Mouse (Mus musculus): ENCODE measurements at regions not wholly inside any gene's neighbourhood (a gene's known extent, or its start where the extent isn't known, plus 50 kb on each side); places are given as distances from the start of the nearest gene placed in this dataset.

DNA sequence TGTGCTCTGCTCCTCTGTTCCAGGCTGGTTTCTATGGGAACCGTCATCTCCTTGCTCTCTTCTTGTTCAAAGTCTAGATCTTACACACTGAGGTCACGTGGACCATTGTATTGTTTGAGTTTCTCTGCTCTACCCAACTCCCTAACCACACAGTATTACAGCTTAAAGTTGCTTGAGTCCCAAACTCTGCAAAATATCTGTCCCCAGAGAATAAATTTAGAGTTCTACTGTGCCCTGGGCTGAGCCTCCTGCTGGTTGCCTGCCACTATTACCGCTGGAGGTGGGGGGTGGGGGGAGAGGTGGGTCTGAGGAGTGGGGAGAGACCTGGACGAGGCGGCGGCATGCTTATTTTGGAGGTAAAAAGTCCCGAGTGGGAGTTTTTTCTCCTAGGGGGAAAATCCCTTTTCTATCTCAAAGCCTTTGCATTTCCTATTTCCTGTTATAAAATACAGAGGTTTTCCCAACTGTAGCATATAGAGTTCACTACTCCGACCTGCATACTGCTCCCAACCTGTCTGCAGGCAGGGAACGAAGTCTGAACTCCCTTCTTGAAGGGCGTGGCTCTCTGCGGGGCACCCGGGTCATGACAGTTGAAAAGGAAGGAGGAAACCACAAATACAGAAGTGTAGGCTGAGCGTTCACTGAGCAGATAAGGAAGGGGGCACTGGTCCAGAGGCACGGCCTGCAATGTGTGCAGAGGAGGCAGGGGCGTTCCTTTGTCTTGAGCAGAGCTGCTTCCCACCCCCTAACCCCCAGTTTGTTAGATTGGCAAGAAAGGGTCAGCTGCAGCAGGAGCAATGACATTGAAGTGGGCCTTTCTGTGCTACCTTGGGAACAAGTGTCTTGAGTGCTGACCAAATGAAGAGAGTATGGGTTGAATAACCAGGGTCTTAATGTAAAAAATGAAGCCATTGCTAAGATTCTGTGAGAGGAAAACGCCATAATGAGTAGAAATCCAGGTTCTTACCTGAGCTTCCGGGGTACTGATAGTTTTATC lies 188.7 kb downstream of the Akap7 start:
- DNase-seq = peak; percentile 30

DNA sequence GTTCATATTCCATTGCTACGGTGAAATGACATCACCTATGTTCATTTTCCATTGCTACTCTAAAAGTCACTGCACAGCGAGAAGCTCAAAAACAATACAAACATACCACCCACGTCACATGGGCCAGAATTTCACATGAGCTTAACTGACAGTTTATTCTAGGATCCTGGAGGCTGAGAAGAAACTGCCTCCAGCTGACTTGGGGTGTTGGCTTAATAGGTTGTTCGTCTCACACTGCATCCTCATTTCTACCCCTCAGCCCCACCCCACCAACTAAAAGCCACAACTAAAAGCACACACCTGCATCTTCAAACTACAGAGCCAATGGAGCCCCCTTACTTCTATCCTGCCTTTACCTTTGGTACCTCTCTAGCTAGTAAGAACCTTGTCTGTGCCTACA lies 187.0 kb upstream of the Arg1 start:
- no peak for DNase-seq

DNA sequence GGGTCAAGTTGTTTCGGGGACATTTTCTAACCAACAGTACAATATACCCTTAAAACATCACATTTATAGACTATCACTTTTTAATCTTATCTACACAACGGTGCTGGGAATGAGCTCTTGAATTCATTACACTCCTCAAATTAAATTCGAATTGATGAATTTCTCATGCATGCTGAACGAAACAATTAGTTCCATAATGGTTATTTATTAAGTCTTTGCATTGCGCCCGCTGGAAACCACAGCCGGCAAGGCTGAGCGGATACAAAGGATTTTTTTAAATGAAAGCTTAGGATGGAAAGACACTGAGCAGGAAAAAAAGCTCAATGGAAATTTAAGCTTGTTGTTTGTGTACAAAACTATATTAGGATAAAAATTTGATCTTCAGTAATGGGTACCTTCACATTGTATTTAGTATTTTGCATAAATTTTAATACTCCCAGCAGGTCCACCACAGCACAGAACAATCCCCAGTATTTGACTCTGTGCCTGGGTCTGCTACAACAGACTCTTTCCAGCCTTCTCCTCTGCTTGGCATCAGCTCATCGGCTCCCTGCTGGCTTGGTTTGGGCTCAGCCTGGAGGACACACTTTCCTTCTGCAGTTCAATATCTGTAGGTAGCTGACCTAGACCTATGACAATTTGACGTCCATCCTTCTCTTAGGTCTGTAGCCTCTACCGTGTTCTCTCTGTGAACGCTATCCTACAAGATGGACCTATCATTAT lies 185.3 kb upstream of the Arg1 start:
- DNase-seq = no peak

DNA sequence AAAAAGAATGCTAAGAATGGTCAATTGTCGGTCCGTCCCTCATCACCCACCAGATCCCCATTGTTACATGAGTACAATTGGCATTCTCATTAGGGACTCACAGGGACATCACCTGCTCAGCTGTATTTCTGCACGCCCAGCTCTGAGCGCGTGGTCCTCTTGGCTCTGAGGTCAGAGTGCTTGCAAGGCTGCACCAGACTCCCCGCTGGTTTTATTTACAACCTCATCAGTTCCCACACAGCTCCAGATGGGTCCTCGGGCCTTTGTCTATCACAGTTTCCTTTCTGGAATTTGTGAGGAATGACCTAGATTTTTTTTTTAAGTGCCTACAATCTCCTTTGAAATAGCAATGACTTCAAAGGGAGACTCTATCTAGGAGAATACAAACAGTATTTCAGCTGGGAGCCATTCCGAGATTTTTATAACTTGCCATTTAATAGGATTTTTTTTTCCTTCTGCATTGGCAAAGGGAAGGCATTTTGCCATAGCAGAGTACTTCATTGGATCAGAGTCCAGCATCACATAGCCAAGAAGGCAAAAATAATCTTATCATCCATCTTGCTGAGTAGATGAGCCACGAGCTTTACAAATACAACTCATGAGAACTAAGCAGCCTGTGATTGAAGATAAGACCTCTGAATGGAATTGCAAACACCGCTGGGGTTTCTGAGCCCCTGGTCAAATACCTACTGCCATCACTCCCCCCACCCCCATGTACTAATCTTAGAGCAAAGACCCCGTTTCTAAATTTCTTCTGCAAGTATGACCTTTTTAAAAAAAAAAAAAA lies 184.5 kb upstream of the Arg1 start:
- DNase-seq = no peak

DNA sequence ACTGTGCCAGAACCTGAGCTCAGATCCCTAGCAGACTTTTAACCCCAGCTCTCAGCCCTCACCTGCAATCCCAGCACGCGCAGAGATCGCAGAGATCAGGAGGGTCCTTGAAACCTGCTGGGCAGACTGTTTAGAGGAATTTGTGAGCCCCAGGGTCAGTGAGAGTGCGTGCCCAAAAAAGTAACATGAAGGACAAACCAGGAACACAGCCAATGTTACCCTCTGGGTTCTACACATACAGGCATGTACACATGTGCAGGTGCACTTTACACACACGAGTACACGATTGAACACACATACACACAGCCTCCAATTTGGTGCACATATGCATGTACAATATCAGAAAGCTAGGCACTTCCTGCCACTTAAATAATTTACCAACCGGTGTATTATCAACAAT lies 183.9 kb upstream of the Arg1 start:
- DNase-seq = no peak

DNA sequence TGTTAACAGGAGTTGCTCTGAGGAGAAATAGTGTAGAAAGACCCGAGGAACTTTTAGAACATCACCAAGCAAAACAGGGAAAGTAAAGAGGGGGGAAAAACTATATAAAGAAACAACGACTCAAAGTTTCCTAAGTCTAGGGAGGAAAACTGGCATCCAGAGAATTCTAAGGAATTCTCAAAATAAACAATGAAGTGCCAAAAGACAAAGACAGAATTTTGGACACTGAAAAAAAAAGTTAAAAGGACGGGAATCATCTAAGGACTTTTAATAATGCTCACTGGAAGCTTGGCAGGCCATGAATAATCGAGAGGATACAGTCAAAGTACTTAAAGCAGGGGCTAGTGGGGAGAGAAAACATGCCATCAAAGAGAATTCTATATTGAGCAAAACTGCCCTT lies 170.8 kb upstream of the Arg1 start:
- DNase-seq = no peak

DNA sequence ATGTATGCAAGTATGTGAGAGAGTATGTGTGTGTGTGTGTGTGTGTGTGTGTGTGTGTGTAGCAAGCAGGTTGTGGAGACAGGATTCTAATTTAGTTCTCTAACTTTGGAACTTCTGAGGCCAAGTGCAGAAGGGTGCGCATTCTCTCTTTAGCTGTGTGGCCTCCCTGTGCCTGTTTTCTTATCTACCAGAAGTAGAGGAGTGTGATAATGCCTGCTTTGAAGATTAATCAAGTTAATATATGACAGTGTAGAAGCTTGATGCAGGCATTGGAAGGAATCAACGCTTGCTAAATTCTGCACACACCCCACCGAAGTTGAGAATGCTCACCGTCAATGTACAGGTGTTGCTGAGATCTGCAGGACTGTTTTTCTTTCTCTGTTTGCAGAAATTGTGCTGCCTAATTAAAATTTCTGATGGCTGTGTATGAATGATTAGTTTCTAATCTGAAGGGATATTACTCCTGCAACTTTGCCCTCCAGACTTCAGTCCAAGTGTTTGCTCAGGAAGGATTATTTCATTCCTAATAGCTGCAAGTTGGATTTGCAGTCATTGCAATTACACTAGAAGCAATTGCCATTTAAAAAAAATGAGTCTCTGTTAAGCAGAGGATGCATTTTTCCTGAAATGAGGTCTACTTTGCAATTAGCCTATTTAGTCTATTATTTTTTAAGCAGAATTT lies 162.6 kb upstream of the Arg1 start:
- DNase-seq = no peak

DNA sequence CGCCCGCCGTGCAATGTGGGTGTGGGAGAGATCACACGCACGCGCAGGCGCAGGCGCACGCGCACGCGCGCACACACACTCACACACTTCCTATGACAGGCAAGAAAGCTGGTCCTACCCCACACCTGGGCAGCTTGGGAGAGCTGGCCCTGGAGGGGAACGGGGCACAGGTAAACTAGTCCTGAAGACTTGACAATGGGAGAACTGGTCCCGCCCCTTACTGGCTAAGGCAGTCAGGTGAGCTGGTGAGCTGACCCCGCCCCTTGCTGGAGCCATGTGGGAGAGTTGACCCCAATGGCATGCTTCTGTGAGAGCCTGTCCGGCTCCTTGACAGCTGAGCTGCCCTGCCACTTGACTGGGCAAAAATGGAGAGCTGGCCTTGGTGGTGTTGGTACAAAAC lies 159.5 kb upstream of the Arg1 start:
- DNase-seq = peak; percentile 23

DNA sequence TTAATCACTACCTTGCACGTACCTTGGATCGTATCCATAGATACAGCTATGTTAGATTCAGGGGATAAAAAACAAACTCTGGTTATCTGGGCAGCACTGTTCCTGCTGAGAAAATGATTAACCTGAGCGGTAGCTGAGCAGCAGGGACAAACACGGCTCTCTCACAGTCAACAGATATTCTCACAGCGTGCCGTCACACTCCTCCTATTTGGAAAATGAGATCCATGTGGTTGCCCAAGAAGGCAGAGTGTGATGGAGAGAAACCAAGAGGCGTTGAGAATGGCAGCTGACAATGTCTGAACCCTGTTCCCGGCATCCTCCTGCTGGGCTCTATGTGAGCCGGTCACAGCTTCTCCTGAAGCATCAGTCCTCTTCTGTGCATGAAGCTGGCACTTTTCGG lies 155.6 kb upstream of the Arg1 start:
- peak; percentile 45 for DNase-seq

DNA sequence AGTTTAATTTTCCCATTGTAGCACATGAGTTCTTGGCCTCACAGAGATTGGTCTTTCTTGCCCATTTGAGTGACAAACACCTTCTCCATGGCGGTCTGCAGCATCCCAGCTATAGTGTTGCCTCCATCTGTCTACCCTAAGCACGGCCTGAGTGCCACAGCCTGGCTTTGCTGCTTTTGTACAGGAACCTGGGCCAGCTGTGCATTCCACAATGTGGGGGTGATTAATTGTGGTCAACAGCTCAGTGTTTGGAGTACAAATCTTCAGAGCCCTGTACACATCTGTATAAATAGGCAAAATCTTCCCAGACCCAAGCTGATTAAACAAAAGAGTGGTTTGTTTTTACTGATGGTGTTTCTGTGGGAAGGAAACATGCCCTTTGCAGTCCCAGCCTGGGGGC lies 145.3 kb upstream of the Arg1 start:
- peak; percentile 15 for DNase-seq

DNA sequence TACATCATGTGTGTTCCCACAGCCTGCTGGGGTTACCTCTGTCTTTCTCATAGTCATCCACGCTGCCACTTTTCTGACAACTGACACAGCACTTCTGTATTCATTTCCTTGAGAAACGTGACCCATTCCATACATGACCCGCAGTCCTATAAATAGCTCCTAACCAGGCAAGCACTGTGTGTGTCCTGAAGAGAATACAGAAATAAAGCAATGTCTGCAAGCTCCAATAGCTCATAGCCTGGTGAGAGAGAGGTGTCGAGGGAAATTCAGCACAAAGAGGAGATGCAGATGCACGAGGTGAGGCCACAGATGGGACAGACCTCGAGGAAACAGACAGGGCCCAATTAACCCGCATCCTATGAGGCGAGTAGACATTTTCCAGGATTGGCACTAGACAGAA lies 141.0 kb upstream of the Arg1 start:
- no peak for DNase-seq

DNA sequence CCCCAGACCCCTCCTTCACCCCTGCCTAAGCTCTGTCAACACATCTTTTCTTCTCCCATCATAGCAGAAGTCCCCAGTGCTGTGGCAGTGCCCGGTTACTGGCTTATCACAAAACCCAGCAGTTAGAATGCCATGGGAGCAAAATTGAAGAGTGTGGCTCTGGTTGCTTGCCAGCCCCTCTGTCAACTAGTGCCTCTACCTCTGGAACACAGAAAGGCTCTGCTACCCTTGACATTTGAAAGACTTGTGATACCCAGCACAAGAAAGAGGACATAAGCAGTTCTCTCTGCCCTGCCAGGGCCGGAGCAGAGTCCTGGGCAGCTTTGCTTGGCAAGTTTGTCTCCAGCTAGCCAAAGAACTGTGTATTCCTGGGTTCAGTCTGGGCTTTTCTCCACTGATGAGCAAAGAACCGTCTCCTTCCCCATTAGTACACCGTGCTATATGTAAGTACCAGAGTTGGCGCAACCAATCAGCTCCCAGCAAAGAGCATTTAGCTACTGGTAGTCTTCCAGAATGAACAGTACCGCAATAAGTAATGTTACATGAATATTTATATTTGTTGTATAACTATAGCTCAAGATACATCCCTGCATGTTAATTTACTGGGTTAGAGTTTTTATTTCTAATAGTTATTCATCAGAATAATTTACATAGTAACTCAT lies 137.5 kb upstream of the Arg1 start:
- DNase-seq = no peak

DNA sequence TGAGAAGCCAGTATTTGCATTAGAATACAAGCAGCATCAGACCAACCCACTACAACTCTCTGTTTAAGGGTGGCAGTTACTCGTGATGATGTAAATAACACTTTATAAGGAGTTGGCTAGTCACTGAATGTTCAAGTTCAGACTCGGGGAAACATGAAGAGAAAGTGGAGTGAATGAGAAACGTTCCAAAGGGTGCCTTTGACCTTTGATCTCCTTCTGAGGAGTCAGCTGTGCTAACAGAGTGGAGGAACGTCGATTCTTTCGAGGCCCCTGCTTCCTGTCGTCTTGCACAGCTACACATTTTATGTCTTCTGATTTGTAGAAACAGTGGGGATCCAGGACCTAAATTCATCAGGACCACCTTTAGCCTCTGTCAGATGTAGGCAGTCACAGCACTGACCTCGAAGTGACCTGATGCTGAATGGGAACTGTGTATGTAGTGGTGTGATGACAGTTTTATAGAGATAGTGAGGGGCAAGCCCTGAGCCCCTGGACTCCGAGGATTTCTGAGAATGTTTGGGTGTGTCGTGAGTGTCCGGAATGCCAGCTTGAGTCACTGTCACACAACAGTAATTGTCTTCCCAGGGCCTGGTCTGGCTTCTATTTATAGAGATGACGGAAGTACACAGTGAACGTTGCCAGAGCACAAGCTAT lies 134.2 kb upstream of the Arg1 start:
- DNase-seq = peak; percentile 47

DNA sequence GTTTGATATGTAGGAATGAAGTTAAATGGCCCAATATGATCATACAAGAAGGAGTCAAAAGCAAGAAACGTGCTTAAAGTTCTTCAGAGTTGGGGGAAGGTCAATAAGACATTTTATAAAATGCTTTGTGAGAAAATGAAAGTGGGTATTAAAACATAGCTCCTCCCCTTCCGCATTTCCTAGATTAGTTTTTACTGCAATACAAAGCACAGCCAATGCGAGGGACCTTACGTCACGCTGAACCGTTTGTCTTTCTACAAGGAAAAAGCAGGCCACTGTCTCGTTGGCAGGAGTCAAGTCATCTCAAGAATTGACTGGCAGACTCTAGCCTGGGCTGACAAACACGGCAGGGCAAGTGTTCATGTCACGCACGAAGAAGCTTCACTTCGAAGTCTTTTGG lies 131.4 kb upstream of the Arg1 start:
- no peak for DNase-seq

DNA sequence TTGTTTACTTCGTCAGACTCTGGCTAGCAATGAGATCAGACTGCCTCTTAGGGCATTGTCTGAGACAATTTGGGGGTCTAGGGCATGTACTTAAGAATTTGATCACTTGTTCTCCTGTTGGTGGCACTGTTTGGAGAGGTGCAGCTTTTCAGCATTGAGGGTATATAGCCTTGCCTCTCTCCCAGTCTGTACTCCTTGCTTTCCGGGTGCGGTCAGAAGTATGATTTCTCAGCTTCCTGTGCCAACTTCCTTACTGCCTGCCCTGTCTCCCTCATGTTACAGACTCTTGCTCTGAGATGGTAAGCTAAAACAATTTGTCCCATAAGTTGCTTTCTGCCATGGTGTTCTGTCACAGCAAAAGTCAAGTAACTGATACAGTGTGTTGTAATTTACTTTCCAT lies 124.7 kb upstream of the Arg1 start:
- no peak for DNase-seq

DNA sequence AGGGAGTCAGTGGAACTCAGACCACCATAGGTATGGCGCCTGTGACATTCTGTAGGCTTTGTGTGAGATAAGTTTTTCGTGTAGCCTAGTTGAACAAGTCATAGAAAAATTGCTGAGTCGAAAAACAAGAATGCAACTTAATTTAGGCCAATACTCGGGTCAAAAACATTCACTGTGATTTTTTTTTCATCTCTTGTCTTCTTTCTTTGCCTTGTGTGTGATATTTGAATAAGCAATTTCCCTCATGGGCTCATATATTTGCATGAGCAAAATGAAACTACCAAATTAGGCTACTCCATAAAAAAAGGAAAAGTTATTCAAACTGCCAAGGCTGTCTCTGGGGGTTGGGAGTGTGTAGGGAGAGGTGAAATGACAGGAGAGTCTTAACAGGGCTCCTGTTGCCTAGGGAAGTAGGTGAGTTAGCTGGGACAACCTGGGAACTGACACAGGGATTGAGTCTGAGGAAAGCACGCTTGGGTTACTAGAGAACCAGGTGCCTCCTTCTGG lies 124.1 kb upstream of the Arg1 start:
- no peak for DNase-seq

DNA sequence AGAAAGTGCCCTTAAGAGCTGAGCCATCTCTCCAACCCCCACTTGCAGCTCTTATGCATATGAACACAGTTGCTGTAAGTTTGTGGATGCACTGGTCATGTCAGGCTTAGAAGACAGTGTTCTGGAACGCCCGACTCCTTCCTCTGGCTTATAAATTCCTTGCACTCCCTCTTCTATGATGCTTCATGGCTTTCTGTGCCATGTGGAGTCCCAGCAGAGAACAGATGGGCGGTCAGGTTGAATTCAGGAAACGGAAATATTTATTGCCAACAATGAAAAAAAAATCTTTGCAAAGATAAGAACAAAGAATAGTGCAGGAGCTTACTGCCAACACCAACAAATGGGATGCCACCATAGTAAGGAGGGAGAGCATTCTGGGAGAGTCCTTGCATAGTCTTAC lies 113.9 kb upstream of the Arg1 start:
- no peak for DNase-seq

DNA sequence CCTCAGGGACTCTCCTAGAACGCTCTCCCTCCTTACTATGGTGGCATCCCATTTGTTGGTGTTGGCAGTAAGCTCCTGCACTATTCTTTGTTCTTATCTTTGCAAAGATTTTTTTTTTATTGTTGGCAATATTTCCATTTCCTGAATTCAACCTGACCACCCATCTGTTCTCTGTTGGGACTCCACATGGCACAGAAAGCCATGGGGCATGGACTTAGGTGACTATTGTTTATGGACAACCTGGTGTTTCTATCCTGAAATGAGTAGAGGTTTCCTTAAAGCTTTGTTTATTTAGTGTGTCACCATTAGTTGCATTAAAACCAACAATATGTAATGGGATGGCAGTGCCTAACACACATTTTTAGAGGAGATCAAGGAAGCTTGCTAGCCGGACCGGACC lies 112.6 kb upstream of the Arg1 start:
- no peak for DNase-seq

DNA sequence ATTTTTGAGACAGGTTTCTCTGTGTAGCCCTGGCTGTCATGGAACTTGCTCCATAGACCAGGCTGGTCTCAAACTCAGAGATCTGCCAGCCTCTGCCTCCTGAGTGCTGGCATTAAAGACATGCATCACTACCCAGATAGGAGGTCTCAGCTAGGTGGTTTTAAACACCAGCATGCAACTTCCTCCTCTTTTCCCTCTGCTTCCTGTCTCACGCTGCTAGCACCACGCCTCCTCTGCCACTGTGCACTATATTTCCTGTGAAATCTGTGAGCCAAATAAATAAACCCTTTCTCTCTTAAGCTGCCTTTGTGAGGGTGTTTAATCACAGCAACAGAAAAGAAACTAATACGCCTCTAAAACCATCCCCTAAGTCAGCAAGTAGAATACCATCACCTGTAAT lies 109.6 kb upstream of the Arg1 start:
- no peak for DNase-seq

DNA sequence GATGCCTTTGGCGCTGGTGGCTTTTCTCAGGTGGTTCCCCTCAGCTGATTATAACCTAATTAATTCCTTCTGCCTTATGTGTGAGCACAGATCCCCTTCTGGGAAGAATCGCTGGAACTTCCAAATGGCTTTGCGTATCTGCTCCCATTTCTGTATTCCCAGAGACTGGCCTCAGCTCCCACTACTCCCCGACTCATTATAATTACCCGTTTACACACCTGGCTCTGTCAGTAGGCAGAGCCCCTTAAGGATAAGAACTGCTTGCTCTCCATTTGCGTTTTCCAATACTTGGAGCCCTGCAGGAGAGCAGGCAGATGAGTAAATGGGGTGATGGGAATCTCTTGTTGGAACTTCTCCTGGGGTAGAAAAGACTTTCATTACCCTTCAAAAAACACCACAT lies 108.1 kb upstream of the Arg1 start:
- DNase-seq = no peak

DNA sequence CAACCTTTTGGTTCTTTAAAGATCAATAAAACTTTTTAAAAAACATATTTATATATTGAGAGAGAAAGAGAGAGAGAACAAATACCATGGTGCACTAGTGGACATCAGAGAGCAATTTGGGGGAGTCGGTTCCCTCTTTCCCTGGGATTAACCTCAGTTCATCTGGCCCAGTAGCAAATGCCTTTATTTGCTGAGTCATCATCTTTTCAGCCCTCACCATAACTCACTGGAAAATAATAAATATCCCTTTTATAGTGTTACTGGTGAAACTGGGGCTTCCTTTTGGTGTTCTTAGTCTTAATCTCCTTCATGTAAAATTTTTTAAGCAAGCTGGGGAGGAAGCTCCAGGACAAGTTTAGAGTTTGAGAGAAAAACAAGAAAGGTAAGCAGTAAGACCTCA lies 105.3 kb upstream of the Arg1 start:
- DNase-seq = no peak

Data from lung, postnatal 10 days (tissue).